Mouse (Mus musculus) liver, adult 2 months (tissue): ENCODE measurements around the gene Vegfb. TPM values are rescaled to one million over a fixed set of nuclear protein-coding genes. Genes with fewer than 3 reads are reported as not detected.

Experiments
- DNase-seq: peaks from one replicate; pipeline ENCODE4 v3.0.0-alpha.2; 2011; ENCODE audit warnings: low read depth, low spot score; ENCODE audit errors: extremely low read depth
- H3K27ac ChIP-seq: fragments of 200-500 bp; replicated peaks from 2 replicates; pipeline ENCODE4 v1.5.1; 2012; ENCODE audit warnings: low read depth, mild to moderate bottlenecking, control low read depth, inconsistent platforms, low read length; ENCODE audit not compliant: insufficient read depth
- H3K27me3 ChIP-seq: fragments of 200-500 bp; 2 replicates; pipeline ENCODE4 v1.6.1; 2012; ENCODE audit warnings: mild to moderate bottlenecking, moderate library complexity, low read length, inconsistent platforms; ENCODE audit not compliant: control insufficient read depth, insufficient read depth
- H3K36me3 ChIP-seq: fragments of 200-500 bp; 2 replicates; pipeline ENCODE4 v1.6.1; 2012; ENCODE audit warnings: low read length, inconsistent platforms; ENCODE audit not compliant: control insufficient read depth, insufficient read depth
- H3K4me1 ChIP-seq: fragments of 200-500 bp; 2 replicates; pipeline ENCODE4 v1.6.1; 2011; ENCODE audit warnings: low read length; ENCODE audit not compliant: control insufficient read depth, insufficient read depth
- H3K4me3 ChIP-seq: fragments of 200-500 bp; 2 replicates; pipeline ENCODE4 v1.5.1; 2011; ENCODE audit warnings: low read depth, mild to moderate bottlenecking, control low read depth, low read length, moderate library complexity; ENCODE audit not compliant: insufficient read depth
- H3K79me2 ChIP-seq: fragments of 200-500 bp; 2 replicates; pipeline ENCODE4 v1.6.1; 2012; ENCODE audit warnings: inconsistent platforms, mild to moderate bottlenecking, low read length, moderate library complexity; ENCODE audit not compliant: control insufficient read depth, insufficient read depth
- H3K9ac ChIP-seq: fragments of 200-500 bp; 2 replicates; pipeline ENCODE4 v1.6.1; 2012; ENCODE audit warnings: low read depth, mild to moderate bottlenecking, control low read depth, inconsistent platforms, low read length
- CTCF ChIP-seq: fragments of 200-500 bp; IDR thresholded peaks from 2 replicates; pipeline ENCODE4 v1.5.1; 2011; ENCODE audit warnings: low read depth, low read length, control low read depth
- POLR2A ChIP-seq: fragments of 200-500 bp; IDR thresholded peaks from 2 replicates; pipeline ENCODE4 v1.6.1; 2011; ENCODE audit warnings: low read length, control low read depth; ENCODE audit not compliant: insufficient read depth; ENCODE audit errors: extremely low read depth
- WGBS: fragments of 180-500 bp; shearing (Covaris S2); methylation state at CpG from one replicate; pipeline ENCODE4 v1.1.7; 2018; 5-methylcytosine and 5-hydroxymethylcytosine counted together
- polyA plus RNA-seq: library from polyadenylated mRNA; depleted of rRNA; stranded (reverse); fragments of >200 nt; gene quantifications from 2 replicates; pipeline ENCODE4 v1.2.3, GENCODE M21; 2012; rRNA removed
- total RNA-seq: library from RNA; depleted of rRNA; stranded (reverse); fragments of >200 nt; gene quantifications from 2 replicates; pipeline ENCODE4 v1.2.3, GENCODE M21; 2014; rRNA removed

Vegfb gene
- total RNA-seq (1.9 and 3.2 TPM in 2 replicates), polyA plus RNA-seq (16.8 and 20.4 TPM in 2 replicates)

DNA sequence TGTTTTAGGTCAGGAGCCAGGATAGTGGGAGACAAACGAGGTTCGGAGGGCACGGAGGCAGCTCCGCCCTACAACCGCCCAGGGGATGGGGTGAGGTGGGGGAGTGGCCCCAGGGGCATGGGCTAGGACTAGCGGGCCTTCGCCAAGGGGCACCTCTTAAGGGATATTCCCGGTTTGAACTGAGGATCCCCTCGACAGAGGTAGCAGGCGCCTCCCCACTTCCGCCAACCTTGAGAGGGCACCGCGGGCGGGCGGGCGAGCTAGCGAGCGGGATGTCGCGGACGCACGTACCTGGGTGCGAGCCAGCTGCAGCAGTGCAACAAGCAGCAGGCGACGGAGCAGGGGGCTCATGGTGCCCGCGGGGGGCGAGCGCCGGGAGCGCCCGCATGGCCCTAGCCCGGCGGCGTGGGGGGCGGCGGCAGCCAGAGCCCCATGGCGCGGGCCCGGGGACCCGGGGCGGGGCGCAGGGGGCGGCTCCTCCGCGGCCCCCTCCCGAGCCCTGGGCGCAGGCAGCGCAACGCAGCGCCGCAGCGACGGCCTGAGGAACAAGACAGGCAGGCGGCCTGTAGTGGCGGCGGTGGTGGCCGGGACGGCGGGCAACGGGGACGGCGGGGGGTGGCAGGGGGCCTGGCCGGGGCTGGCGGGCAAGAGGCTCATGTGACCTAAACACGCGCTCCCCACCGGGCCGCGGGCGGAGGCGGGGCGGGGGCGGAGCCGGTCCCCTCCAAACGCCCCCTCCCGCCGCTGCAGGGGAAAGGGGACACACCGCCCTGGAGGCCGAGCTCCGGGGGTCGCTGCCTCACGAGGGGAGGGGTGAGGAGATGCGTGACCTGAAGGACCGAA is at the start of gene Vegfb:
Gene Vegfb (minus strand): TSS at position 591 of the 843 bp plus-strand sequence.
- no peaks in the 10 kb centered on the region for H3K36me3 ChIP-seq
- DNase-seq: peak; percentile 48
- H3K4me1 ChIP-seq: peaks cover 5% of the 10 kb centered on the region; the same call in 1 of the 2 replicates
- H3K79me2 ChIP-seq: no peaks in the 10 kb centered on the region
- peak within 1 kb of the TSS; percentile 89 for H3K27ac ChIP-seq
- peak within 1 kb of the TSS; percentile 89 for H3K4me3 ChIP-seq
- WGBS: under 1% methylated on average over 80 of the region's 85 CpGs
- H3K9ac ChIP-seq: peak within 1 kb of the TSS; percentile 98
- H3K27me3 ChIP-seq: no peaks in the 10 kb centered on the region
- TF ChIP-seq CTCF (no peak), POLR2A (0 out of 2 replicates have a peak, but pooled peaks have one; percentile 22)

GRCm38 (mm10) chr19:7034006-7034405 is 46.6 kb upstream of the Vegfb start:
- no peaks in the 10 kb centered on the region for H3K27me3 ChIP-seq
- H3K4me3 ChIP-seq: no peak overlapping the region
- TF ChIP-seq POLR2A (no peak), CTCF (no peak)
- peaks cover 46% of the 10 kb centered on the region for H3K36me3 ChIP-seq
- peaks cover 8% of the 10 kb centered on the region for H3K4me1 ChIP-seq
- no peak overlapping the region for H3K27ac ChIP-seq
- WGBS: 87% methylated on average over 5 of the region's 5 CpGs
- H3K9ac ChIP-seq: no peak overlapping the region
- H3K79me2 ChIP-seq: peaks cover 6% of the 10 kb centered on the region; the same call in 1 of the 2 replicates
- no peak for DNase-seq

- H3K9ac ChIP-seq: no peak overlapping the region
- 95% methylated on average over 5 of the region's 5 CpGs for WGBS
- H3K4me3 ChIP-seq: no peak overlapping the region
- no peaks in the 10 kb centered on the region for H3K4me1 ChIP-seq
- H3K79me2 ChIP-seq: no peaks in the 10 kb centered on the region; the same call in 1 of the 2 replicates
- no peaks in the 10 kb centered on the region for H3K27me3 ChIP-seq
- H3K27ac ChIP-seq: no peak overlapping the region
- H3K36me3 ChIP-seq: peaks cover 82% of the 10 kb centered on the region
- no peak for TF ChIP-seq POLR2A
- TF ChIP-seq CTCF: no peak
- DNase-seq: no peak
Measured at GRCm38 (mm10) chr19:7029531-7029930, 42.1 kb upstream of the Vegfb start.

DNA sequence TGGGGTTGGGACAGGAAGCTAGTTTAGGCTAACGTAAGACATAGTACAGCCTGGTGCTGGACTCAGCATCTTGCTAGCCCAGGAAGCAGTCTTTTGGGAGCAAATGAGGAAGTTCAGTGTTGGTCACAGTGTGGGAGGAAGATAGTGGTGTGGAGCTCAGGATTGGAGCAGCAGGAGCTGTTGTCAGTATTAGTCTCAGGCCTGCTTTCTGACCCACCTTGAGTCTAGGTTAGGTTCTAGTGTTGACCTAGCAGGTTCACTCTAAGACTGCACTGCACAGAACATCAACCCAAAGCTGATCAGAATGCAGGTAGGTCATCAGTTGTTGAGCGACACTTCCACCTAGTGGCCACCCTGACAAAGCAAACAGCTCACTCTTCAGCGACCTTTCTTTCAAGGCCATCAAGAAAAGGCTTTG is 32.8 kb upstream of the Vegfb start:
- no peak overlapping the region for H3K4me3 ChIP-seq
- no peaks in the 10 kb centered on the region for H3K79me2 ChIP-seq
- H3K9ac ChIP-seq: no peak overlapping the region
- peak; percentile 58 for DNase-seq
- TF ChIP-seq CTCF (peak; percentile 69), POLR2A (no peak)
- H3K36me3 ChIP-seq: peaks cover 37% of the 10 kb centered on the region
- no peaks in the 10 kb centered on the region for H3K4me1 ChIP-seq
- 42% methylated on average over 3 of the region's 3 CpGs for WGBS
- no peaks in the 10 kb centered on the region for H3K27me3 ChIP-seq
- H3K27ac ChIP-seq: no peak overlapping the region

DNA sequence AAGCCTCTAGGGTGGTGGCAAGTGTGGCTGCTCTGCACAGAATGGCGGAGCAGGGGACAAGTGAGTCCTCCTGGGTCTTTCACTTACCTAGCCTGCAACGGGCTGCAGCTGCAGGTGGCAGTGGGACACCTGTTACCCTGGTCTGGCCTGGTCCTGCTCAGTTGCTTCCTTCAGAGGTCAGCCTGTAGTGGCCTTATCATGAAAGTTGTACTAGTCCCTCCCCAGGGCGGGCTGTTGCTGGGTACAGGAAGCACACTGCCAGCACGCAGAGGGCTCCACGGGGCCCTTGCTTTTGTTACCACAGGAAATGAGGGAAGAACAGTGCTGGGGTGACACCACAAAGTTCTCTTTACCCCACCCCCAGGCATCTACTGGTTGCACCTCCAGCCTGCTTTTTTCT is 31.7 kb upstream of the Vegfb start, which contains the start of gene Fermt3:
Gene Fermt3 (minus strand): TSS at position 279 of the 400 bp plus-strand sequence.
- Histone ChIP-seq H3K36me3 (peaks cover 28% of the 10 kb centered on the region), H3K4me3 (peak within 1 kb of the TSS; percentile 39), H3K27ac (peak within 1 kb of the TSS; percentile 42), H3K79me2 (no peaks in the 10 kb centered on the region), H3K4me1 (no peaks in the 10 kb centered on the region), H3K27me3 (no peaks in the 10 kb centered on the region), H3K9ac (peak within 1 kb of the TSS; percentile 26; the same call in 1 of the 2 replicates)
- TF ChIP-seq CTCF (no peak), POLR2A (no peak)
- DNase-seq: peak; percentile 42
- WGBS: 66% methylated on average over 5 of the region's 5 CpGs
